Mouse (Mus musculus): ENCODE data around the gene Snx17. TPM values are rescaled to one million over a fixed set of nuclear protein-coding genes. Genes with fewer than 3 reads are reported as not detected.

The Snx17 gene
- total and polyA plus RNA-seq, 2 experiments from 2014 or later = 112 to 120 TPM

GRCm38 (mm10) chr5:31162462-31162861 is 30.6 kb upstream of the Snx17 start:
- TF ChIP-seq CTCF (IDR thresholded peaks at IDR 0.05; ENCODE audit: low read depth) = no peak
- no peak for TF ChIP-seq EP300 (IDR thresholded peaks at IDR 0.05; ENCODE audit: low read depth)
- H3K27ac ChIP-seq (ENCODE audit: low read depth) = no peak overlapping the region
- H3K4me1 ChIP-seq (ENCODE audit: control insufficient read depth, insufficient read depth) = no peaks in the 10 kb centered on the region
- DNase-seq (ENCODE audit: low spot score) = no peak
- ATAC-seq (ENCODE audit: insufficient read depth, low read depth) = no peak
- peaks cover 87% of the 10 kb centered on the region for H3K36me3 ChIP-seq (replicated peaks; ENCODE audit: control insufficient read depth, insufficient read depth, low read length)
- H3K4me2 ChIP-seq (ENCODE audit: low read depth, low read length) = no peak overlapping the region
- H3K27me3 ChIP-seq (ENCODE audit: control insufficient read depth, insufficient read depth, low read length) = no peaks in the 10 kb centered on the region
- H3K9ac ChIP-seq (replicated peaks; ENCODE audit: low read depth, low read length) = no peak overlapping the region
- no peaks in the 10 kb centered on the region for H3K9me3 ChIP-seq (replicated peaks; ENCODE audit: control insufficient read depth, low read length)
- no peak overlapping the region for H3K4me3 ChIP-seq (ENCODE audit: low read depth, low read length)

- Histone ChIP-seq H3K36me3 (replicated peaks; ENCODE audit: control insufficient read depth, insufficient read depth, low read length) (peaks cover 87% of the 10 kb centered on the region), H3K9me3 (replicated peaks; ENCODE audit: control insufficient read depth, low read length) (no peaks in the 10 kb centered on the region)
- TF ChIP-seq CTCF (IDR thresholded peaks at IDR 0.05; ENCODE audit: low read depth) (no peak), EP300 (IDR thresholded peaks at IDR 0.05; ENCODE audit: low read depth) (no peak)
These were observed 28.1 kb upstream of the Snx17 start for GRCm38 (mm10) chr5:31164878-31165277.

GRCm38 (mm10) chr5:31168630-31169029 is 24.4 kb upstream of the Snx17 start:
- no peak overlapping the region for H3K4me3 ChIP-seq (ENCODE audit: low read depth, low read length)
- peaks cover 94% of the 10 kb centered on the region for H3K36me3 ChIP-seq (replicated peaks; ENCODE audit: control insufficient read depth, insufficient read depth, low read length)
- no peak overlapping the region for H3K27ac ChIP-seq (ENCODE audit: low read depth)
- no peaks in the 10 kb centered on the region for H3K4me1 ChIP-seq (ENCODE audit: control insufficient read depth, insufficient read depth)
- H3K27me3 ChIP-seq (ENCODE audit: control insufficient read depth, insufficient read depth, low read length) = no peaks in the 10 kb centered on the region
- 67% methylated on average over 4 of the region's 4 CpGs for WGBS
- H3K9me3 ChIP-seq (replicated peaks; ENCODE audit: control insufficient read depth, low read length) = no peaks in the 10 kb centered on the region
- H3K4me2 ChIP-seq (ENCODE audit: low read depth, low read length) = no peak overlapping the region
- DNase-seq (ENCODE audit: low spot score) (no peak), ATAC-seq (ENCODE audit: insufficient read depth, low read depth) (no peak)
- no peak overlapping the region for H3K9ac ChIP-seq (replicated peaks; ENCODE audit: low read depth, low read length)
- TF ChIP-seq EP300 (IDR thresholded peaks at IDR 0.05; ENCODE audit: low read depth) = no peak
- no peak for TF ChIP-seq CTCF (IDR thresholded peaks at IDR 0.05; ENCODE audit: low read depth)

More at GRCm38 (mm10) chr5:31164878-31165277, 28.1 kb upstream of the Snx17 start:
- Histone ChIP-seq H3K27me3 (ENCODE audit: control insufficient read depth, insufficient read depth, low read length) (no peaks in the 10 kb centered on the region), H3K4me2 (ENCODE audit: low read depth, low read length) (no peak overlapping the region), H3K4me1 (ENCODE audit: control insufficient read depth, insufficient read depth) (no peaks in the 10 kb centered on the region), H3K9ac (replicated peaks; ENCODE audit: low read depth, low read length) (no peak overlapping the region), H3K4me3 (ENCODE audit: low read depth, low read length) (no peak overlapping the region), H3K27ac (ENCODE audit: low read depth) (no peak overlapping the region)
- ATAC-seq (ENCODE audit: insufficient read depth, low read depth) (no peak), DNase-seq (ENCODE audit: low spot score) (no peak)
- WGBS = 75% methylated on average over 1 of the region's 1 CpGs

GRCm38 (mm10) chr5:31179301-31179765 is 13.7 kb upstream of the Snx17 start:
- H3K27me3 ChIP-seq (ENCODE audit: control insufficient read depth, insufficient read depth, low read length) = no peaks in the 10 kb centered on the region
- peak overlapping the region; percentile 96 for H3K27ac ChIP-seq (ENCODE audit: low read depth)
- TF ChIP-seq EP300 (IDR thresholded peaks at IDR 0.05; ENCODE audit: low read depth) (no peak), CTCF (IDR thresholded peaks at IDR 0.05; ENCODE audit: low read depth) (no peak)
- ATAC-seq (ENCODE audit: insufficient read depth, low read depth) (peak; percentile 40), DNase-seq (ENCODE audit: low spot score) (peak; percentile 12)
- under 1% methylated on average over 25 of the region's 25 CpGs for WGBS
- H3K9me3 ChIP-seq (replicated peaks; ENCODE audit: control insufficient read depth, low read length) = no peaks in the 10 kb centered on the region
- peak overlapping the region; percentile 95 for H3K4me3 ChIP-seq (ENCODE audit: low read depth, low read length)
- peaks cover 2% of the 10 kb centered on the region for H3K36me3 ChIP-seq (replicated peaks; ENCODE audit: control insufficient read depth, insufficient read depth, low read length)
- peak overlapping the region; percentile 81 for H3K9ac ChIP-seq (replicated peaks; ENCODE audit: low read depth, low read length)
- peak overlapping the region; percentile 99 for H3K4me2 ChIP-seq (ENCODE audit: low read depth, low read length)
- H3K4me1 ChIP-seq (ENCODE audit: control insufficient read depth, insufficient read depth) = peaks cover 13% of the 10 kb centered on the region

- H3K4me2 ChIP-seq (ENCODE audit: low read depth, low read length) = peak within 1 kb of the TSS; percentile 99
- WGBS = under 1% methylated on average over 59 of the region's 59 CpGs
- H3K27ac ChIP-seq (ENCODE audit: low read depth) = peak within 1 kb of the TSS; percentile 96
- TF ChIP-seq CTCF (IDR thresholded peaks at IDR 0.05; ENCODE audit: low read depth) (no peak; the same call in 1 of the 2 replicates), EP300 (IDR thresholded peaks at IDR 0.05; ENCODE audit: low read depth) (no peak)
- no peaks in the 10 kb centered on the region for H3K27me3 ChIP-seq (ENCODE audit: control insufficient read depth, insufficient read depth, low read length)
- peak within 1 kb of the TSS; percentile 95 for H3K4me3 ChIP-seq (ENCODE audit: low read depth, low read length)
- H3K36me3 ChIP-seq (replicated peaks; ENCODE audit: control insufficient read depth, insufficient read depth, low read length) = no peaks in the 10 kb centered on the region; the same call in 1 of the 2 replicates
- DNase-seq (ENCODE audit: low spot score) = peak; percentile 97
- ATAC-seq (ENCODE audit: insufficient read depth, low read depth) = peak; percentile 98
- H3K4me1 ChIP-seq (ENCODE audit: control insufficient read depth, insufficient read depth) = peaks cover 13% of the 10 kb centered on the region
- H3K9me3 ChIP-seq (replicated peaks; ENCODE audit: control insufficient read depth, low read length) = no peaks in the 10 kb centered on the region
- peak within 1 kb of the TSS; percentile 81 for H3K9ac ChIP-seq (replicated peaks; ENCODE audit: low read depth, low read length)
These were observed 13.0 kb upstream of the Snx17 start, which contains the start of the genes Gm29609 and Gtf3c2 for GRCm38 (mm10) chr5:31179766-31180630. Gene Gm29609 (minus strand): TSS chr5:31179911. Gene Gtf3c2 (minus strand): TSS chr5:31180144.

Data from heart, postnatal 0 days (tissue).